Mouse (Mus musculus): ENCODE results near the gene Pid1. TPM values are rescaled to one million over a fixed set of nuclear protein-coding genes. Genes with fewer than 3 reads are reported as not detected.

Pid1 gene
- polyA plus RNA-seq, 1 experiment from 2014 or later: 93.9 TPM

DNA sequence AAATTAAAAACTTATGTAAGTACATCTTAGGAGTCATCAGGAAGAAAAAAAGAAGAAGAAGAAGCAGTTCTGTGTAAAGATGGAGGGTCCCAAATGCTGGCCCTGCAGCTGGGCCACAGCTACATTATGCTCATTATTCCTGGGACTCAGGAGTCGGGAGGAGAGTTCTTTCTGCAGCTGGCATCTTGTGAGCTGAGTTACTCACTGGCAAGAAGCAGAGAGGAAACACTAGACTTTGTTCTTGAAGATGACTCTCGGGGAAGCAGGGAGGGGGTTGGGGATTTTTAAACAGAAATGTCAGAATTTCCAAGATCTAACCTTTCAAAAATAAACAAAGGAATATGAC is 208.4 kb downstream of the Pid1 start:
- ATAC-seq (ENCODE audit: low FRiP score, low TSS enrichment): no peak; the same call in 1 of the 2 replicates

DNA sequence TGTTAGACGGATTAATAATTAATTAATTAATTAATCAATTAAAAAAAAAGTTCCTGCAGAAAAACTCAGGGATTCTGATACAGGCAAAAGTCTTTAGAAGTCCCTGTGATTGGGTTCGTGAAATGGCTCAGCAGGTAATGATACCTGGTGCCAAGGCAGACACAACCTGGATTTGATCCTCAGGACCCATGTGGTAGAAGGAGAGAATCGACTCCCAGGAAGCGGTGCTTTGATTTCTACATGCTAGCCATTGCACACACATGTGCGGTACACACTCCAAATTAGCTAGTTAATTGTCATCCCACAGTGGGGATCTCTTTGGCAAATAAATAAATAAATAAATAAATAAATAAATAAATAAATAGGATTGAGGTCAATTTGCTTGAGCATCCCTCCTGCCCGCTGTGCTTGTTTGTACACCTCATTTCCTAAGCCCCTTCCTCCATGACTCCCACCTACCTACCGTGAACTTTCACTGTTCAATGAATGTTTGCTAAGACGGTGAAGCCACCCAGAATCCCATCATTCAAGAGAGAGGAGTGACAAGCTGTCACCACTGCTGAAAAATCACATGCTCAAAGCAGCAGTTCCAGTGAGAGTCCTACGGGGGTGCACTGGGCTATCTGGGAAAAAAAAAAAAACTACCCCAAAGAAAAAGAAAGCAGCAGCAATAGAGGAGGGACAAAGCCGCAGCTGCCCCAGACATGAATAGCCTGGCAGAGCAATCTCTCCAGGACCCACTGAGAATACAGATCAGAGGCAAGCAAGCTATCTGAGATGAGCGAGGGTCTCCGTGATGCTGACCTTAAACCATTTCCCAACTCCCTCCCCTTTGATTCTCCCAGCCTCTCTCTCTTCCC is 209.0 kb downstream of the Pid1 start:
- Histone ChIP-seq H3K4me2 (ENCODE audit: low read length) (peak overlapping the region; percentile 4; the same call in 1 of the 2 replicates), H3K9ac (replicated peaks; ENCODE audit: low read length) (no peak overlapping the region), H3K4me3 (replicated peaks; ENCODE audit: low read depth, low read length) (no peak overlapping the region), H3K27ac (replicated peaks; ENCODE audit: low read depth, low read length) (peak overlapping the region; percentile 75), H3K9me3 (ENCODE audit: control insufficient read depth, low read length) (no peaks in the 10 kb centered on the region), H3K27me3 (ENCODE audit: control insufficient read depth, insufficient read depth, low read length) (no peaks in the 10 kb centered on the region), H3K36me3 (ENCODE audit: control insufficient read depth, insufficient read depth, low read length) (no peaks in the 10 kb centered on the region), H3K4me1 (ENCODE audit: control insufficient read depth, insufficient read depth, low read length) (no peaks in the 10 kb centered on the region)
- WGBS: 47% methylated on average over 12 of the region's 12 CpGs
- peak; percentile 52 for DNase-seq
- peak; percentile 72; the same call in 1 of the 2 replicates for ATAC-seq (ENCODE audit: low FRiP score, low TSS enrichment)

More for the DNA sequence above, 208.4 kb downstream of the Pid1 start:
- H3K36me3 ChIP-seq (ENCODE audit: control insufficient read depth, insufficient read depth, low read length): no peaks in the 10 kb centered on the region
- no peaks in the 10 kb centered on the region for H3K4me1 ChIP-seq (ENCODE audit: control insufficient read depth, insufficient read depth, low read length)
- peak overlapping the region; percentile 4; the same call in 1 of the 2 replicates for H3K4me2 ChIP-seq (ENCODE audit: low read length)
- H3K27ac ChIP-seq (replicated peaks; ENCODE audit: low read depth, low read length): peak overlapping the region; percentile 75
- H3K27me3 ChIP-seq (ENCODE audit: control insufficient read depth, insufficient read depth, low read length): no peaks in the 10 kb centered on the region
- H3K9me3 ChIP-seq (ENCODE audit: control insufficient read depth, low read length): no peaks in the 10 kb centered on the region
- DNase-seq: peak; percentile 48
- no peak overlapping the region for H3K4me3 ChIP-seq (replicated peaks; ENCODE audit: low read depth, low read length)
- WGBS: 5% methylated on average over 2 of the region's 2 CpGs
- no peak overlapping the region for H3K9ac ChIP-seq (replicated peaks; ENCODE audit: low read length)

DNA sequence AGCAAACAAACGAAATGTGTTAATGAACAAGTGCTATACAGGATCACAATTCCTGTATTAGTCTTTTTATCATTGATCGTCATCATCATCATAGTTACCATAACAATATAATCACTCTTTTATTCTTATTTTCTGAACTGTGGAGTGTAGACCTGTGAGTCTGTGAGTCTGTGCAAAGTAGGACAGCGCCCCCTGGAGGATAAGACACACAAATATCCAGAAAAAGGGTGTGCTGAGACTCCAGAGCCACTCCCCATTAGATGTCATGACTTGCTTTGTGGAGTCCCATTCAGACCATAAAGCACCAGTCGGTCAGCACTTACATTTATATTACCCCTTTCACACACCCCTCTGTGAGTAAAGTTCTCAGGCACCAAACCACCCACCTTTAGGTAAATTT is 210.0 kb downstream of the Pid1 start:
- Histone ChIP-seq H3K27ac (replicated peaks; ENCODE audit: low read depth, low read length) (no peak overlapping the region), H3K27me3 (ENCODE audit: control insufficient read depth, insufficient read depth, low read length) (no peaks in the 10 kb centered on the region), H3K36me3 (ENCODE audit: control insufficient read depth, insufficient read depth, low read length) (no peaks in the 10 kb centered on the region), H3K4me3 (replicated peaks; ENCODE audit: low read depth, low read length) (no peak overlapping the region), H3K4me2 (ENCODE audit: low read length) (no peak overlapping the region), H3K9me3 (ENCODE audit: control insufficient read depth, low read length) (no peaks in the 10 kb centered on the region), H3K4me1 (ENCODE audit: control insufficient read depth, insufficient read depth, low read length) (no peaks in the 10 kb centered on the region), H3K9ac (replicated peaks; ENCODE audit: low read length) (no peak overlapping the region)
- DNase-seq (peak; percentile 37), ATAC-seq (ENCODE audit: low FRiP score, low TSS enrichment) (no peak)
- WGBS: 66% methylated on average over 4 of the region's 4 CpGs

DNA sequence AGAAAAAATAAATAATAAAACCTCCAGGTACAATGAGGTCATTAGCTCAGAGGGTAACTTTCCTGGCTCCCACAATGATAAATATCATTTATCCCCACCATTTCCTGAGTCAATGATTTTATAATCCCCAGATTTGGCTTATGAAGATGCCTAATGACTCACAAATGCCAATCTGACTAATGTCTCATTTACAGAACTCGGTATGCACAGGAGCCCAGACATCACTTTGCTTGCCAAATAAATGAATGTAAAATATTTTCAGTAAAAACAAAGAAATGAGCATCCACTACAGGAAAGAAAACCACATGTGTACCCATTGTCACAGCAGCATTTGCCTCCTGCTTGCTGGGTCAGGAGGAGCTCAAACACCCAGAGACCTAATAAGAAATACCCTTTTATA is 222.4 kb downstream of the Pid1 start:
- H3K27me3 ChIP-seq (ENCODE audit: control insufficient read depth, insufficient read depth, low read length): no peaks in the 10 kb centered on the region
- no peak overlapping the region for H3K4me3 ChIP-seq (replicated peaks; ENCODE audit: low read depth, low read length)
- WGBS: 94% methylated on average over 1 of the region's 1 CpGs
- no peaks in the 10 kb centered on the region for H3K36me3 ChIP-seq (ENCODE audit: control insufficient read depth, insufficient read depth, low read length)
- DNase-seq: no peak
- H3K9me3 ChIP-seq (ENCODE audit: control insufficient read depth, low read length): no peaks in the 10 kb centered on the region
- no peak for ATAC-seq (ENCODE audit: low FRiP score, low TSS enrichment)
- no peak overlapping the region for H3K4me2 ChIP-seq (ENCODE audit: low read length)
- H3K9ac ChIP-seq (replicated peaks; ENCODE audit: low read length): no peak overlapping the region
- H3K4me1 ChIP-seq (ENCODE audit: control insufficient read depth, insufficient read depth, low read length): no peaks in the 10 kb centered on the region
- no peak overlapping the region for H3K27ac ChIP-seq (replicated peaks; ENCODE audit: low read depth, low read length)

DNA sequence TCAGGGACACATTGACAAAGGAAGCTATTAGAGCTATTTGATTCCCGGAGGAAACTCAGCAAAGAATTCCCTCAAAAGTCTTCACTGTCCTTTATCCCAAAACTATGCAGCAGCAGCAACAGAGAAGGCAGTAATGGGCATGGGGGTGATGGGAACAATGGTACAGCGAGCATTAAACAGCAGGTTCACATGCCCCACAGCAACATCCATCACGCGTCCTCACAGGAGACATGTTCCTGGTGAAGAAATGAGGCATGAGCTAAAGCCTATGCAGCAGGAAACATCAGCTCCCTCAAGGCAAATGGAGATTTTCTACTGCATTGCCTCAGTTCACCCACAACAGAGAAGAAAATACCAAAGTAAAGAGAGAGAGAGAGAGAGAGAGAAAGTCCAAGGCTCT is 231.5 kb downstream of the Pid1 start:
- H3K27ac ChIP-seq (replicated peaks; ENCODE audit: low read depth, low read length): no peak overlapping the region; the same call in 1 of the 2 replicates
- WGBS: 66% methylated on average over 4 of the region's 4 CpGs
- no peaks in the 10 kb centered on the region for H3K36me3 ChIP-seq (ENCODE audit: control insufficient read depth, insufficient read depth, low read length)
- H3K9ac ChIP-seq (replicated peaks; ENCODE audit: low read length): no peak overlapping the region
- H3K4me1 ChIP-seq (ENCODE audit: control insufficient read depth, insufficient read depth, low read length): no peaks in the 10 kb centered on the region
- H3K4me2 ChIP-seq (ENCODE audit: low read length): no peak overlapping the region
- H3K27me3 ChIP-seq (ENCODE audit: control insufficient read depth, insufficient read depth, low read length): no peaks in the 10 kb centered on the region
- no peaks in the 10 kb centered on the region for H3K9me3 ChIP-seq (ENCODE audit: control insufficient read depth, low read length)
- no peak overlapping the region for H3K4me3 ChIP-seq (replicated peaks; ENCODE audit: low read depth, low read length)
- ATAC-seq (ENCODE audit: low FRiP score, low TSS enrichment) (no peak), DNase-seq (no peak)

DNA sequence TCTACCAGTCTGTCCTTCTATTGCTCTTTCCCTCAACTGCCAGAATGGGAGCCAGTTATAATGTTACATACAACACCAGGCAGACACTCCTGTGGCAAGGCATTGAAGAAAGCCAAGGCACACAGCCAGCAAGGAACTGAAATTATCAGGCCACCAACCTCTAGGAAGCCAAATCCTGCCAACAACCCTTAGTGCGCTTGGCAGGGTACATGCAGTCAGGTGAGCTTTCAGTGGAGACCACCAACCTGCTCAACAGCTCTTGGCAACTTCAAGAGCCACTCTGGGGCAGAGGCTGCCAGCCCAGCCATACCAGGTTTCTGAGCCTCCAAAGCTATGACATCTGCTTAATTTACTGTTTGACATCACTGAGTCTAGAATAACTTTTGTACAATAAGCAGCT is 232.2 kb downstream of the Pid1 start:
- Histone ChIP-seq H3K36me3 (ENCODE audit: control insufficient read depth, insufficient read depth, low read length) (no peaks in the 10 kb centered on the region), H3K4me3 (replicated peaks; ENCODE audit: low read depth, low read length) (no peak overlapping the region), H3K9me3 (ENCODE audit: control insufficient read depth, low read length) (no peaks in the 10 kb centered on the region), H3K9ac (replicated peaks; ENCODE audit: low read length) (no peak overlapping the region), H3K4me1 (ENCODE audit: control insufficient read depth, insufficient read depth, low read length) (no peaks in the 10 kb centered on the region), H3K27ac (replicated peaks; ENCODE audit: low read depth, low read length) (no peak overlapping the region), H3K4me2 (ENCODE audit: low read length) (no peak overlapping the region), H3K27me3 (ENCODE audit: control insufficient read depth, insufficient read depth, low read length) (no peaks in the 10 kb centered on the region)
- ATAC-seq (ENCODE audit: low FRiP score, low TSS enrichment): no peak
- DNase-seq: no peak
- 95% methylated on average over 1 of the region's 1 CpGs for WGBS

DNA sequence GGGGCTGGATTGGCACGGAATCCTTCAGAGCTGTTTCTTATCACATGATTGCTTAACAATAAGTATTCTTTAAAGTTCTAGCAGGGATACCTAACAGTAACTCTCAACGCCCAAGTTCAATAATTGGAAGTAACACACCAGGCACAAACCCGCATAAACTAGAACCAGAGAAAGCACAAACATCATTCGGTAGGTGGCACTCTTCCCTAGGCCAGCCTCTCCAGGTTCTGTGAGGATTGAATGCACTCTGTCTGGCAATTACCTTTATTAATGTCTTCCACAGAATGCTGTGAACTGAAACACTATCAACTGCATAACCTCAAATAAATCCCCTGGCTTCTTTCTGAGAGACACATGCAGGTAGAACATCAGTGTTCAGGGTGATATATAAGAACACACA is 235.5 kb downstream of the Pid1 start:
- WGBS: 58% methylated on average over 4 of the region's 4 CpGs
- peak; percentile 74 for DNase-seq
- no peak overlapping the region for H3K4me3 ChIP-seq (replicated peaks; ENCODE audit: low read depth, low read length)

DNA sequence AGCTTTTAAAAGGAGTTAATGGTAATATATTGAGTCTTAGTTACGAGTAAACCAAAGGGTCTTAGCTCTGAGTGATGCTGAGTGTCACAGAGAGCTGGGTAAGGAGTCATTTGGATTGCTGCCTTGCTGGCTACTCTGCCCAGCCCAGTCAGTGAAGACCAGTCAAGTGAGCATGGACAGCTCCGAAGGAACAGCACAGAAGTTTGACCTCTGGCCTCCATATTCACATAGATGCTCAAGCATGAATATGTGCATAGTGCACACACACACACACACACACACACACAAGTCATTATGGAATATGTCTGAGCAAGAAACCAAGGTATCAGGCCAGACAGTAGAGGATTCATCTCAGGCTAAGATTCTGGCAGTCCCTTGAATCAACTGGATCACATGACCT is 244.7 kb downstream of the Pid1 start:
- Histone ChIP-seq H3K27ac (replicated peaks; ENCODE audit: low read depth, low read length) (no peak overlapping the region), H3K4me1 (ENCODE audit: control insufficient read depth, insufficient read depth, low read length) (no peaks in the 10 kb centered on the region), H3K4me2 (ENCODE audit: low read length) (no peak overlapping the region), H3K9me3 (ENCODE audit: control insufficient read depth, low read length) (no peaks in the 10 kb centered on the region), H3K4me3 (replicated peaks; ENCODE audit: low read depth, low read length) (no peak overlapping the region), H3K36me3 (ENCODE audit: control insufficient read depth, insufficient read depth, low read length) (no peaks in the 10 kb centered on the region), H3K27me3 (ENCODE audit: control insufficient read depth, insufficient read depth, low read length) (no peaks in the 10 kb centered on the region), H3K9ac (replicated peaks; ENCODE audit: low read length) (no peak overlapping the region)
- DNase-seq (no peak), ATAC-seq (ENCODE audit: low FRiP score, low TSS enrichment) (no peak)
- 88% methylated on average over 2 of the region's 2 CpGs for WGBS

More for the DNA sequence above, 235.5 kb downstream of the Pid1 start:
- H3K27me3 ChIP-seq (ENCODE audit: control insufficient read depth, insufficient read depth, low read length): no peaks in the 10 kb centered on the region
- H3K9ac ChIP-seq (replicated peaks; ENCODE audit: low read length): no peak overlapping the region
- no peaks in the 10 kb centered on the region for H3K4me1 ChIP-seq (ENCODE audit: control insufficient read depth, insufficient read depth, low read length)
- H3K36me3 ChIP-seq (ENCODE audit: control insufficient read depth, insufficient read depth, low read length): no peaks in the 10 kb centered on the region
- ATAC-seq (ENCODE audit: low FRiP score, low TSS enrichment): no peak
- no peaks in the 10 kb centered on the region for H3K9me3 ChIP-seq (ENCODE audit: control insufficient read depth, low read length)
- H3K4me2 ChIP-seq (ENCODE audit: low read length): no peak overlapping the region
- no peak overlapping the region for H3K27ac ChIP-seq (replicated peaks; ENCODE audit: low read depth, low read length)

DNA sequence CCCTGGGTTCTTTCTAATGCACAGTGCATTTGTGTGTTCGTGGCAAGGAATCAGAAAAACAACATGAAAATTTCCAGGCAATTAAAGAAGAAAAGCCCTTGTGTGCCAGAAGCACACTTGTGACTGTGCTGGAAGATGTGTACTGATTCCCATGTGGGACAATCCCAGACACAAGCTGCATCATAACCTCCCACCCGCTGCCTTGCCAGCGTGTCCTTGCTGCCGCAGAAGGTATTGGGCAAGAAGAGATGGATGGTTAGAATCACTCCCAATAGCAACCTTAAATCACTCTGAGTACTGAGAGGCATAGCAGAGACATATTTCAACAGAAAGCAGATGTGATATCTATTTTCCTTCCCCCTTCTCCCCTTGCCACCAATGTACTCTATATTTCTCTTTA is 257.2 kb downstream of the Pid1 start:
- WGBS: 83% methylated on average over 4 of the region's 4 CpGs
- H3K9me3 ChIP-seq (ENCODE audit: control insufficient read depth, low read length): no peaks in the 10 kb centered on the region
- DNase-seq (no peak), ATAC-seq (ENCODE audit: low FRiP score, low TSS enrichment) (no peak)
- H3K27me3 ChIP-seq (ENCODE audit: control insufficient read depth, insufficient read depth, low read length): no peaks in the 10 kb centered on the region
- no peak overlapping the region for H3K9ac ChIP-seq (replicated peaks; ENCODE audit: low read length)
- H3K4me1 ChIP-seq (ENCODE audit: control insufficient read depth, insufficient read depth, low read length): no peaks in the 10 kb centered on the region
- H3K27ac ChIP-seq (replicated peaks; ENCODE audit: low read depth, low read length): no peak overlapping the region
- no peak overlapping the region for H3K4me2 ChIP-seq (ENCODE audit: low read length)
- H3K4me3 ChIP-seq (replicated peaks; ENCODE audit: low read depth, low read length): no peak overlapping the region
- H3K36me3 ChIP-seq (ENCODE audit: control insufficient read depth, insufficient read depth, low read length): no peaks in the 10 kb centered on the region

Data from midbrain, embryonic 14.5 days (tissue).